In genomic region chr2:37802610-37803212, GRCm38 (mm10) we compare ENCODE assay signal across 8 mouse cellular contexts. TPM values are rescaled to one million over a fixed set of nuclear protein-coding genes. Genes with fewer than 3 reads are reported as not detected.
A peak's percentile ranks its signal among the peaks of the same experiment; 100 is the strongest.
DNase-seq lines count a peak whose midpoint lies in the region; ATAC-seq and TF ChIP-seq lines count a peak whose summit lies in the region.

No protein-coding gene starts in this region.

- in situ Hi-C loops in CH12.LX (cut with MboI; ENCODE audit: low pct_ligation_motif_present, low pct_unique_long_range_greater_than_20kb, low sequenced_read_pairs), result loop anchor here (25.0 kb wide), 1 partner anchor 360 kb away; no protein-coding TSS in a partner anchor

- H3K4me3 ChIP-seq in CH12.LX (replicated peaks in 1 of 3; ENCODE audit: low read depth in 2 of 3, low read length in 2 of 3, poor library complexity in 1 of 3), result no peak overlapping the region
- no peak overlapping the region for H3K4me3 ChIP-seq in bone marrow macrophage, adult 2 months (ENCODE audit: insufficient read depth, low read length)
- H3K4me3 ChIP-seq in lung, adult 2 months (replicated peaks; ENCODE audit: extremely low read depth, low read depth, low read length), result no peak overlapping the region

- H3K79me2 ChIP-seq in CH12.LX (replicated peaks; ENCODE audit: control insufficient read depth, extremely low read depth, insufficient read depth, poor library complexity, severe bottlenecking), result no peaks in the 10 kb centered on the region

- dilution Hi-C loops in CH12.LX (cut with MboI; ENCODE audit: extremely low pct_ligation_motif_present, extremely low pct_unique_long_range_greater_than_20kb, low sequenced_read_pairs), result no loop called here

- no peak overlapping the region for H3K9ac ChIP-seq in CH12.LX (ENCODE audit: insufficient read depth, low read depth)

- WGBS in large intestine, adult 2 months, result 47% methylated on average over 4 of the region's 4 CpGs
- 50% methylated on average over 4 of the region's 4 CpGs for WGBS in lung, adult 2 months

- peak; percentile 56; the same call in 1 of the 2 replicates for ATAC-seq in erythroblast, adult 5-6 weeks (replicated peaks; ENCODE audit: low FRiP score, poor library complexity, severe bottlenecking)
- ATAC-seq in neutrophil, adult 5-6 weeks (ENCODE audit: extremely low read depth, insufficient number of reproducible peaks, low FRiP score, poor library complexity, severe bottlenecking), result peak; percentile 42; the same call in 1 of the 2 replicates

- H3K27ac ChIP-seq in CH12.LX (ENCODE audit: insufficient read depth, low read depth), result no peak overlapping the region
- no peak overlapping the region for H3K27ac ChIP-seq in bone marrow macrophage, adult 2 months (ENCODE audit: insufficient read depth, low read depth, low read length)

- peaks cover 0 to 34% of the 10 kb centered on the region in 2 experiments for H3K36me3 ChIP-seq in CH12.LX (replicated peaks in 1 of 2; ENCODE audit: control insufficient read depth in 1 of 2, insufficient read depth in 1 of 2, low read length in 1 of 2)

- no peaks in the 10 kb centered on the region for H3K9me3 ChIP-seq in CH12.LX (replicated peaks; ENCODE audit: low read length)

- H3K27me3 ChIP-seq in CH12.LX (replicated peaks), result no peaks in the 10 kb centered on the region

- peak; percentile 96 for TF ChIP-seq RAD21 in CH12.LX (IDR thresholded peaks at IDR 0.05; ENCODE audit: low read depth, low read length)

- TF ChIP-seq EP300 in CH12.LX (IDR thresholded peaks at IDR 0.05; ENCODE audit: low read length), result no peak

- TF ChIP-seq CTCF in CH12.LX (conservative IDR thresholded peaks at IDR 0.05 in 1 of 2, IDR thresholded peaks at IDR 0.05 in 1 of 2; ENCODE audit: low read depth in 2 of 2, low read length in 2 of 2), result peak; percentile 76 to 94
- peak; percentile 76 for TF ChIP-seq CTCF in bone marrow macrophage, adult 2 months (IDR thresholded peaks at IDR 0.05; ENCODE audit: low read depth, low read length)
- TF ChIP-seq CTCF in lung, adult 2 months (IDR thresholded peaks at IDR 0.05; ENCODE audit: insufficient read depth, low read length), result peak; percentile 93

- no peak for TF ChIP-seq POLR2A in CH12.LX (IDR thresholded peaks at IDR 0.05; ENCODE audit: low read depth, low read length)
- no peak for TF ChIP-seq POLR2A in bone marrow macrophage, adult 2 months (IDR thresholded peaks at IDR 0.05; ENCODE audit: borderline replicate concordance, low read depth, low read length)
- TF ChIP-seq POLR2A in lung, adult 2 months (IDR thresholded peaks at IDR 0.05; ENCODE audit: borderline replicate concordance, extremely low read depth, low read depth, low read length), result no peak

- no peak overlapping the region for H3K4me2 ChIP-seq in CH12.LX (ENCODE audit: insufficient read depth, low read depth, poor library complexity, severe bottlenecking)

- peak; percentile 78 for DNase-seq in CH12.LX (ENCODE audit: extremely low read depth)
- DNase-seq in heart, postnatal 4 days, result peak; percentile 82
- DNase-seq in large intestine, adult 2 months (ENCODE audit: low read depth, low spot score), result peak; percentile 24
- DNase-seq in lung, adult 2 months, result peak; percentile 57
- DNase-seq in testis, postnatal 14 days (ENCODE audit: low spot score), result peak; percentile 35

- H3K4me1 ChIP-seq in CH12.LX (ENCODE audit: control insufficient read depth in 1 of 2, insufficient read depth in 2 of 2), result peaks cover 0 to 17% of the 10 kb centered on the region in 2 experiments; a peak in 2 of 4 replicates
- no peaks in the 10 kb centered on the region for H3K4me1 ChIP-seq in bone marrow macrophage, adult 2 months (ENCODE audit: control insufficient read depth, insufficient read depth, low read length)
- H3K4me1 ChIP-seq in lung, adult 2 months (ENCODE audit: control insufficient read depth, insufficient read depth, low read length), result no peaks in the 10 kb centered on the region

TF ChIP-seq in CH12.LX, 34 proteins besides CTCF, POLR2A, EP300 and RAD21:
- TF ChIP-seq PAX5 (IDR thresholded peaks at IDR 0.05; ENCODE audit: low read length) (no peak), ELF1 (IDR thresholded peaks at IDR 0.05; ENCODE audit: low read depth, low read length) (peak; percentile 31; the same call in 1 of the 2 replicates), SMC3 (IDR thresholded peaks at IDR 0.05; ENCODE audit: low read depth, low read length) (peak; percentile 72), MAX (IDR thresholded peaks at IDR 0.05; ENCODE audit: low read length) (peak; percentile 71), SIN3A (IDR thresholded peaks at IDR 0.05; ENCODE audit: low read length) (no peak), HCFC1 (IDR thresholded peaks at IDR 0.05; ENCODE audit: low read depth, low read length) (no peak), MYC (IDR thresholded peaks at IDR 0.05; ENCODE audit: low read depth, low read length) (peak; percentile 95), USF2 (conservative IDR thresholded peaks at IDR 0.05; ENCODE audit: low read depth, low read length) (no peak)
TF ChIP-seq in CH12.LX: peak in this region for 4.

RNA-seq across cellular contexts. Expression of gene Crb2, which starts 26.7 kb away (rescaled TPM):
- total RNA-seq in CH12.LX (2012; rRNA removed) (0.04 and 0.13 TPM in 2 replicates), CH12.LX (2014; rRNA removed) (not detected in 2 replicates)
- 0.07 TPM in 2 replicates for polyA plus RNA-seq in CH12.LX (2012; ENCODE audit: insufficient read length, low read depth)
- not detected in 2 replicates for polyA plus RNA-seq in bone marrow macrophage, adult 2 months (2012; ENCODE audit: insufficient read depth, insufficient read length, missing spikeins)
- total RNA-seq in erythroblast, adult 5-6 weeks (2015; ENCODE audit: low replicate concordance), result not detected in 2 replicates
- not detected in 2 replicates for total RNA-seq in erythroblast, adult 5-6 weeks (2017; ENCODE audit: low replicate concordance)
- 1 to 10 TPM; 1.5 to 2.0 TPM for total RNA-seq in heart, postnatal 4 days (2021)
- 0.25 and 0.43 TPM in 2 replicates for polyA plus RNA-seq in large intestine, adult 2 months (2012; rRNA removed)
- polyA plus RNA-seq in lung, adult 2 months (2012; rRNA removed), result 1.7 and 2.4 TPM in 2 replicates
- not detected in 2 replicates for total RNA-seq in neutrophil, adult 5-6 weeks (2017)

Comparison
In these comparisons a context has a peak if more than half of its experiments do, and no peak if none do; other contexts are left out.
1. DNase-seq: peak in every context shown above with its lines; median percentile 82 in heart, postnatal 4 days; 78 in CH12.LX; 57 in lung, adult 2 months; 35 in testis, postnatal 14 days; 24 in large intestine, adult 2 months.